15 mouse cellular contexts compared by ENCODE assay signal in genomic region chr1:135593560-135594278, GRCm38 (mm10). TPM values are rescaled to one million over a fixed set of nuclear protein-coding genes. Genes with fewer than 3 reads are reported as not detected.
DNase-seq lines count a peak whose midpoint lies in the region; ATAC-seq and TF ChIP-seq lines count a peak whose summit lies in the region.
"Had no signal": no experiment of that assay in that cellular context is flagged by ENCODE, and none has a peak within 500 bp of the region (broad histone marks: within the 10 kb centered on the region; RNA-seq: fewer than 3 reads in every experiment).

No protein-coding gene starts in this region.

- no peak overlapping the region for H3ac ChIP-seq in myocyte (ENCODE audit: control insufficient read depth, insufficient read length)

- H3K27me3 ChIP-seq in hindbrain, postnatal 0 days (ENCODE audit: insufficient read depth, low read length) = no peaks in the 10 kb centered on the region
- no peaks in the 10 kb centered on the region for H3K27me3 ChIP-seq in hindbrain, embryonic 16.5 days (replicated peaks; ENCODE audit: control insufficient read depth, insufficient read depth, low read length)
- no peaks in the 10 kb centered on the region for H3K27me3 ChIP-seq in myocyte (ENCODE audit: control insufficient read depth, insufficient read depth, insufficient read length)
- H3K27me3 ChIP-seq in liver, postnatal 0 days (ENCODE audit: insufficient read depth, low read length) = no peaks in the 10 kb centered on the region
- H3K27me3 ChIP-seq: embryonic facial prominence, embryonic 15.5 days had no signal

- no peak overlapping the region for H3K4me2 ChIP-seq in hindbrain, postnatal 0 days (ENCODE audit: low read depth, low read length)
- no peak overlapping the region for H3K4me2 ChIP-seq in hindbrain, embryonic 16.5 days (ENCODE audit: low read length)
- peak overlapping the region; percentile 15 for H3K4me2 ChIP-seq in myocyte (ENCODE audit: low read depth)
- no peak overlapping the region for H3K4me2 ChIP-seq in liver, postnatal 0 days (ENCODE audit: low read depth, low read length)
- H3K4me2 ChIP-seq: embryonic facial prominence, embryonic 15.5 days had no signal

- WGBS in hindbrain, postnatal 0 days = 74% methylated on average over 6 of the region's 6 CpGs
- WGBS in hindbrain, embryonic 16.5 days = 72% methylated on average over 6 of the region's 6 CpGs
- 61% methylated on average over 6 of the region's 6 CpGs for WGBS in liver, postnatal 0 days (ENCODE audit: insufficient replicate concordance)

- H3K4me1 ChIP-seq in hindbrain, postnatal 0 days (ENCODE audit: insufficient read depth, low read length) = no peaks in the 10 kb centered on the region
- no peaks in the 10 kb centered on the region for H3K4me1 ChIP-seq in hindbrain, embryonic 16.5 days (ENCODE audit: control insufficient read depth, insufficient read depth, low read depth, low read length)
- no peaks in the 10 kb centered on the region for H3K4me1 ChIP-seq in liver, postnatal 0 days (ENCODE audit: insufficient read depth)

- no peak for TF ChIP-seq EP300 in liver, postnatal 0 days (IDR thresholded peaks at IDR 0.05; ENCODE audit: low read depth)

- no peaks in the 10 kb centered on the region for H3K36me3 ChIP-seq in hindbrain, postnatal 0 days (ENCODE audit: insufficient read depth, low read length)
- H3K36me3 ChIP-seq in hindbrain, embryonic 16.5 days (ENCODE audit: control insufficient read depth, insufficient read depth, low read length) = no peaks in the 10 kb centered on the region
- no peaks in the 10 kb centered on the region for H3K36me3 ChIP-seq in myocyte (ENCODE audit: control insufficient read depth, insufficient read depth)
- H3K36me3 ChIP-seq in liver, postnatal 0 days (replicated peaks; ENCODE audit: insufficient read depth, low read length) = no peaks in the 10 kb centered on the region
- H3K36me3 ChIP-seq: embryonic facial prominence, embryonic 15.5 days had no signal

- H3K27ac ChIP-seq in hindbrain, postnatal 0 days = no peak overlapping the region
- no peak overlapping the region for H3K27ac ChIP-seq in hindbrain, embryonic 16.5 days (ENCODE audit: low read depth, low read length)
- H3K27ac ChIP-seq in liver, postnatal 0 days (ENCODE audit: low read depth) = no peak overlapping the region
- H3K27ac ChIP-seq: embryonic facial prominence, embryonic 15.5 days; left cerebral cortex, adult 2 months had no signal

- H3K4me3 ChIP-seq in hindbrain, postnatal 0 days (ENCODE audit: low read length) = no peak overlapping the region
- no peak overlapping the region for H3K4me3 ChIP-seq in hindbrain, embryonic 16.5 days (ENCODE audit: low read length)
- no peak overlapping the region for H3K4me3 ChIP-seq in myocyte
- no peak overlapping the region for H3K4me3 ChIP-seq in liver, postnatal 0 days (ENCODE audit: low read depth, low read length)
- H3K4me3 ChIP-seq: embryonic facial prominence, embryonic 15.5 days; left cerebral cortex, adult 2 months had no signal

- no peak for TF ChIP-seq POLR2A in brain, embryonic 14.5 days (IDR thresholded peaks at IDR 0.05; ENCODE audit: borderline replicate concordance, extremely low read depth, insufficient read depth, insufficient read length, poor library complexity, severe bottlenecking)
- TF ChIP-seq POLR2A in myocyte (IDR thresholded peaks at IDR 0.05; ENCODE audit: insufficient read length, low read depth) = no peak

- no peak for ATAC-seq in hindbrain, postnatal 0 days
- no peak for ATAC-seq in hindbrain, embryonic 16.5 days
- no peak for ATAC-seq in liver, postnatal 0 days

- no peak for TF ChIP-seq CTCF in hindbrain, postnatal 0 days (IDR thresholded peaks at IDR 0.05; ENCODE audit: low read depth)
- no peak for TF ChIP-seq CTCF in brain, embryonic 14.5 days (IDR thresholded peaks at IDR 0.05; ENCODE audit: borderline replicate concordance, extremely low read depth, insufficient read depth, insufficient read length)
- no peak for TF ChIP-seq CTCF in liver, postnatal 0 days (IDR thresholded peaks at IDR 0.05; ENCODE audit: low read depth)

- no peak overlapping the region for H3K9ac ChIP-seq in hindbrain, postnatal 0 days (replicated peaks; ENCODE audit: low read length)
- no peak overlapping the region for H3K9ac ChIP-seq in hindbrain, embryonic 16.5 days (ENCODE audit: low read depth, low read length)
- H3K9ac ChIP-seq in liver, postnatal 0 days (replicated peaks) = no peak overlapping the region
- H3K9ac ChIP-seq: embryonic facial prominence, embryonic 15.5 days had no signal

- H3K79me2 ChIP-seq in myocyte (ENCODE audit: control insufficient read depth, insufficient read depth) = no peaks in the 10 kb centered on the region

- DNase-seq in adrenal gland, adult 8-10 months = peak; percentile 62
- no peak for DNase-seq in adrenal gland, postnatal 25 days
- DNase-seq in hindbrain, postnatal 0 days (ENCODE audit: low spot score) = peak; percentile 54
- peak; percentile 52 for DNase-seq in brain, embryonic 14.5 days (ENCODE audit: low read depth)
- no peak for DNase-seq in liver, postnatal 0 days
- no peak for DNase-seq in urinary bladder, postnatal 10 days (ENCODE audit: low spot score)
- DNase-seq: cerebellum, postnatal 14 days; kidney, adult 18-20 months; liver; lung, postnatal 36 days; thymus, postnatal 25 days had no signal

- no peaks in the 10 kb centered on the region for H3K9me3 ChIP-seq in hindbrain, postnatal 0 days (ENCODE audit: low read length)
- no peaks in the 10 kb centered on the region for H3K9me3 ChIP-seq in hindbrain, embryonic 16.5 days (ENCODE audit: control insufficient read depth, low read length)
- no peaks in the 10 kb centered on the region for H3K9me3 ChIP-seq in liver, postnatal 0 days (ENCODE audit: low read length)
- H3K9me3 ChIP-seq: embryonic facial prominence, embryonic 15.5 days had no signal

TF ChIP-seq in myocyte, 11 proteins besides CTCF, POLR2A, EP300 and RAD21:
- TF ChIP-seq SRF (IDR thresholded peaks at IDR 0.05; ENCODE audit: control insufficient read depth, insufficient read length, low read depth) (no peak), POLR2AphosphoS2 (IDR thresholded peaks at IDR 0.05; ENCODE audit: insufficient read length, low read depth) (no peak), E2F4 (IDR thresholded peaks at IDR 0.05; ENCODE audit: insufficient read depth) (no peak), MAX (IDR thresholded peaks at IDR 0.05; ENCODE audit: low read depth) (peak; percentile 31), USF1 (IDR thresholded peaks at IDR 0.05; ENCODE audit: low read depth) (no peak), TCF12 (IDR thresholded peaks at IDR 0.05; ENCODE audit: insufficient read depth, poor library complexity, severe bottlenecking) (no peak), MYOD1 (IDR thresholded peaks at IDR 0.05; ENCODE audit: control insufficient read depth in 1 of 3, insufficient read length in 2 of 3, low read depth in 2 of 3) (peak in 1 of 3 experiments; percentile 36), MYOG (IDR thresholded peaks at IDR 0.05; ENCODE audit: control insufficient read depth in 1 of 3, insufficient read depth in 1 of 3, insufficient read length in 2 of 3, low read depth in 2 of 3) (no peak), TCF3 (IDR thresholded peaks at IDR 0.05; ENCODE audit: insufficient read length, low read depth) (no peak), CEBPB (IDR thresholded peaks at IDR 0.05; ENCODE audit: insufficient read depth, poor library complexity, severe bottlenecking) (peak; percentile 90), REST (IDR thresholded peaks at IDR 0.05; ENCODE audit: insufficient read depth, insufficient read length) (no peak)
TF ChIP-seq in myocyte: peak in this region for 3.

RNA-seq across cellular contexts. Expression of gene Nav1, which starts 13.4 kb away (rescaled TPM):
- total RNA-seq in adrenal gland, adult 8-10 months (2022) = 10 to 100 TPM; 15.2 to 26.9 (median 22.8) TPM
- total RNA-seq in adrenal gland, postnatal 25 days (2021) = 16.4 and 20.0 TPM in 2 replicates
- 90.0 and 106 TPM in 2 replicates for total RNA-seq in hindbrain, postnatal 0 days (2014; rRNA removed)
- 38.6 and 39.9 TPM in 2 replicates for polyA plus RNA-seq in hindbrain, postnatal 0 days (2015; fragmentation: Nextera tagmentation; extraction: Ambion mirVana)
- polyA plus RNA-seq in hindbrain, embryonic 16.5 days (2015; fragmentation: Nextera tagmentation; extraction: Ambion mirVana) = 48.8 and 50.1 TPM in 2 replicates
- 54.0 and 92.9 TPM in 2 replicates for polyA plus RNA-seq in brain, embryonic 14.5 days (2012; rRNA removed)
- polyA plus RNA-seq in myocyte (2012; fragmentation: generic; extraction: Trizol) = 33.7 TPM
- 0.92 and 0.94 TPM in 2 replicates for polyA plus RNA-seq in liver, postnatal 0 days (2015; fragmentation: Nextera tagmentation; extraction: Ambion mirVana)

Comparison
In these comparisons a context has a peak if more than half of its experiments do, and no peak if none do; other contexts are left out.
1. DNase-seq: peak in adrenal gland, adult 8-10 months (single experiment), hindbrain, postnatal 0 days (single experiment) and brain, embryonic 14.5 days (single experiment); none in adrenal gland, postnatal 25 days (single experiment), liver, postnatal 0 days (single experiment) and urinary bladder, postnatal 10 days (single experiment).
2. RNA of gene Nav1, which starts 13.4 kb away (polyA plus RNA-seq): 54.0 to 92.9 TPM in brain, embryonic 14.5 days, 48.8 to 50.1 TPM in hindbrain, embryonic 16.5 days, 38.6 to 39.9 TPM in hindbrain, postnatal 0 days and 33.7 TPM in myocyte (single experiment); 0.92 to 0.94 TPM in liver, postnatal 0 days; every median in the first group is over 10 times any median in the second.